Mouse (Mus musculus): ENCODE measurements at regions not wholly inside any gene's neighbourhood (a gene's known extent, or its start where the extent isn't known, plus 50 kb on each side); places are given as distances from the start of the nearest gene placed in this dataset.

DNA sequence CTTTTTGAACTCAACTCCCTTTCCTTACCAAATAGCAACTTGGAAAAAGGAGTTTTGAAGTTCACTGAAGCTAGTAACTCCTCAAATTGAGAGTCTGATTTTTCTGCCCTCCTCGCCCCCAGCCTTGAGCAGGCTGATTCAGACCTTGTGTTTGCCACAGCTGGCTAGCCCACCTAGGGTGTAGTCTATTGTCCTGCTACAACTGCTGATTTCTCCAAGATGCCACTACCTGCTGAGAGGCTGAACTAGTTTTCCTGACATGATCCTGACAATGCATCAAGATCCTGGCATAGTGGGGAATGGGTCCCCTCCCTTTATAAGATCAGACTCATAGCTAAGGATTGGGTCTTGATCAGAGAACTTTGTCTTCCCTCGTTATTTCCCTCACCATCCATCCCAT, 366.1 kb downstream of the Bmper start:
- 65% methylated on average over 2 of the region's 2 CpGs for WGBS
- no peak for DNase-seq (ENCODE audit: extremely low read depth, low read depth, low spot score)

DNA sequence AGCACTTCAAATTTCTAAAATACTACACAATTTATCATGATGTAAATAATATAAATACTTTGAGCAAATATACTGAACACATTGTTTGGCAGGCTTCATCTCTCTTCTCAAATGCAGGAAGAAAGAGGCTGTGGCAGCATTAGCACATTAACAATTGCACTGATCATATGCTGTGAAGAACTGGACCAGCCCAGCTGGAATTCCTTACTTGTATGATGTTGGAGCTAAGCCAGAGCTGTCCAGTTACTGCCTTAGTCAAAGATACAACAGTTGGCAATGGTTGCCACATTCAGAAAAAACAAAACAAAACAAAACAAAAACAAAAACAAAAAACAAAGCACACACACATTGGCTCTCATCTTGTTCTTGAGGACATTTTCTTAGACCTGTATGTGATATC, 369.0 kb downstream of the Bmper start:
- Histone ChIP-seq H3K79me2 (ENCODE audit: control insufficient read depth, insufficient read depth, low read length) (no peaks in the 10 kb centered on the region), H3K27me3 (ENCODE audit: control insufficient read depth, insufficient read depth, low read length) (no peaks in the 10 kb centered on the region), H3K27ac (replicated peaks; ENCODE audit: insufficient read depth, low read depth, low read length) (no peak overlapping the region), H3K4me3 (ENCODE audit: insufficient read depth, low read depth, low read length) (no peak overlapping the region), H3K9ac (ENCODE audit: low read depth, low read length) (no peak overlapping the region), H3K36me3 (ENCODE audit: control insufficient read depth, insufficient read depth, low read length) (no peaks in the 10 kb centered on the region), H3K4me1 (ENCODE audit: control insufficient read depth, insufficient read depth, low read length) (no peaks in the 10 kb centered on the region)
- TF ChIP-seq CTCF (IDR thresholded peaks at IDR 0.05; ENCODE audit: low read depth, low read length) (no peak), POLR2A (IDR thresholded peaks at IDR 0.05; ENCODE audit: extremely low read depth, insufficient read depth, low read length) (no peak)
- no peak for DNase-seq (ENCODE audit: extremely low read depth, low read depth, low spot score)

More for the DNA sequence above, 366.1 kb downstream of the Bmper start:
- Histone ChIP-seq H3K27me3 (ENCODE audit: control insufficient read depth, insufficient read depth, low read length) (no peaks in the 10 kb centered on the region), H3K79me2 (ENCODE audit: control insufficient read depth, insufficient read depth, low read length) (no peaks in the 10 kb centered on the region), H3K36me3 (ENCODE audit: control insufficient read depth, insufficient read depth, low read length) (no peaks in the 10 kb centered on the region), H3K4me1 (ENCODE audit: control insufficient read depth, insufficient read depth, low read length) (no peaks in the 10 kb centered on the region), H3K9ac (ENCODE audit: low read depth, low read length) (no peak overlapping the region), H3K4me3 (ENCODE audit: insufficient read depth, low read depth, low read length) (no peak overlapping the region), H3K27ac (replicated peaks; ENCODE audit: insufficient read depth, low read depth, low read length) (no peak overlapping the region)
- TF ChIP-seq CTCF (IDR thresholded peaks at IDR 0.05; ENCODE audit: low read depth, low read length), result no peak
- TF ChIP-seq POLR2A (IDR thresholded peaks at IDR 0.05; ENCODE audit: extremely low read depth, insufficient read depth, low read length), result no peak

DNA sequence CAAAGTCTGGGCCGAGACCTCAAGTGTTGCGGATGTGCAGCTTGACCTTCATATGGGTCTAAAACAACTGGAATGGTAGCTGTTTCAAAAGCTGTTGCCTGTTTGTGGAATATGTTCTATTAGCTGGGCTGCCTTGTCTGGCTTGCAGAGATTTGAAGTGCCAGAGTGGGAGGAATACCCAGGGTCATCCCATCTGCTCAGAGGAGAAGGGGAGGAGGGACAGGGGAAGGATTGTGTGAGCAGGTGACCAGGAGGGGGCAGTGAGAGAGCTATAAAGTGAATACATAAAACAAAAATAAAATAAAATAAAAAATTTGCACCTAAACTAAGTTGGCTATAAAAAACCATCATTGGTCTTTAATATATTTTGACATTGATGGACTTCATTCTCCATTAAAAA, 377.7 kb downstream of the Bmper start:
- no peaks in the 10 kb centered on the region for H3K27me3 ChIP-seq (ENCODE audit: control insufficient read depth, insufficient read depth, low read length)
- no peak overlapping the region for H3K4me3 ChIP-seq (ENCODE audit: insufficient read depth, low read depth, low read length)
- H3K36me3 ChIP-seq (ENCODE audit: control insufficient read depth, insufficient read depth, low read length), result no peaks in the 10 kb centered on the region
- H3K79me2 ChIP-seq (ENCODE audit: control insufficient read depth, insufficient read depth, low read length), result no peaks in the 10 kb centered on the region
- no peaks in the 10 kb centered on the region for H3K4me1 ChIP-seq (ENCODE audit: control insufficient read depth, insufficient read depth, low read length)
- 95% methylated on average over 2 of the region's 2 CpGs for WGBS
- TF ChIP-seq POLR2A (IDR thresholded peaks at IDR 0.05; ENCODE audit: extremely low read depth, insufficient read depth, low read length) (no peak), CTCF (IDR thresholded peaks at IDR 0.05; ENCODE audit: low read depth, low read length) (no peak)
- no peak for DNase-seq (ENCODE audit: extremely low read depth, low read depth, low spot score)
- H3K9ac ChIP-seq (ENCODE audit: low read depth, low read length), result no peak overlapping the region
- no peak overlapping the region for H3K27ac ChIP-seq (replicated peaks; ENCODE audit: insufficient read depth, low read depth, low read length)
